Mouse (Mus musculus): Measurements from ENCODE around the gene Nsfl1c. TPM values are rescaled to one million over a fixed set of nuclear protein-coding genes. Genes with fewer than 3 reads are reported as not detected.

Gene Nsfl1c
- polyA plus RNA-seq, 1 experiment from 2014 or later = 149 TPM

DNA sequence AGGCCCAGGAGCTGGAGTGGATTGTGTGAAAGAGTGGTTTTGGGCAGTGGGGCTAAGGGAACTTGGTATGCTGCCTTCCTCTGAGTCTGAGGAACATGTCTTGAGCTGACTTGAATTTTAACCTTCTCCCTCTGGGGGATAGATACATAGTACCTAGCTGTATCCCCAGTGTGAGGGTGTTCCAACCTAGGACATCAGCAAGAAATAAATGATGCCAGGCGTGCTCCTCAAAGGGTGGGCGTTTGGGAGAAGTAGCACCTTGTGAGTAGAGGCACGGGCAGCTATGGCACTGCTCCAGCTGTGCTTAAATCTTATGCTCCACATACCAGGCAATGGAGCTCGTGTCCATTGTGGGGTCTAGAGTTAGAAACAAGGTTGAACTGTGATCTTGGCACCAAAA lies 52.6 kb downstream of the Nsfl1c start:
- Histone ChIP-seq H3K36me3 (ENCODE audit: control insufficient read depth, insufficient read depth, low read length) (peaks cover 73% of the 10 kb centered on the region), H3K27me3 (ENCODE audit: control insufficient read depth, insufficient read depth, low read length) (no peaks in the 10 kb centered on the region), H3K9me3 (ENCODE audit: control insufficient read depth, low read length) (no peaks in the 10 kb centered on the region), H3K4me2 (ENCODE audit: low read length) (no peak overlapping the region), H3K9ac (ENCODE audit: low read length) (no peak overlapping the region), H3K4me3 (ENCODE audit: control insufficient read depth in 1 of 2, insufficient read depth in 1 of 2, low read depth in 1 of 2, low read length in 2 of 2) (no peak overlapping the region), H3K4me1 (ENCODE audit: control insufficient read depth in 2 of 2, insufficient read depth in 2 of 2, low read length in 2 of 2) (peaks cover 32 to 68% of the 10 kb centered on the region in 2 experiments), H3K27ac (replicated peaks in 1 of 2; ENCODE audit: control insufficient read depth in 1 of 2, insufficient read depth in 1 of 2, low read depth in 2 of 2, low read length in 2 of 2) (no peak overlapping the region)
- ATAC-seq (ENCODE audit: insufficient number of reproducible peaks, insufficient read depth, low FRiP score, low read depth) = no peak
- WGBS = 81% methylated on average over 4 of the region's 4 CpGs

DNA sequence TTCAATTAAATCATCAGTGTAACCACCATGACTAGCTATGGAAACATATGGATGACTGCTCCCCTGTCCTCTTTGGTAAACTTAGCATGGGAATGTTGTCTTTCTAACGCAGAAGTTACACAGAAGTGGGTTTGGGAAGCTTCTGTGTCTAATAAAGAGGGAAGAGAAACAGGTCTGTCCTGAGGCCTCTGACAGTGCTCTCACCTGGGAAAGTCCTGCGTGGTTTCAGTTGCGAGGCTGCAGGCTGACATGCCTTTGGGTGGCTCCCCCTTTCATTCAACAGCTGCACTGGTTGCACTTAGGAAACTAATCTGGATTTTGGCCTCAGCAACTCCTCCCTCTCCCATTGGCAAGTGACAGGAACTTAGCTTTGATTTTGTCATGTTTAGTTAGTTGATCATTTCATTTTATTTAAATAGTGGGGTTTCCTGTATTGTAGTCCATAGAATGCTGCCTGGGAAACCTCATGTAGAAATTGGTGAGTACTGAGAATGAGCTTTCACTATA lies 55.7 kb downstream of the Nsfl1c start:
- H3K9me3 ChIP-seq (ENCODE audit: control insufficient read depth, low read length) = no peaks in the 10 kb centered on the region
- peaks cover 95% of the 10 kb centered on the region for H3K36me3 ChIP-seq (ENCODE audit: control insufficient read depth, insufficient read depth, low read length)
- WGBS = 72% methylated on average over 3 of the region's 3 CpGs
- H3K4me2 ChIP-seq (ENCODE audit: low read length) = no peak overlapping the region
- no peak overlapping the region for H3K4me3 ChIP-seq (ENCODE audit: control insufficient read depth in 1 of 2, insufficient read depth in 1 of 2, low read depth in 1 of 2, low read length in 2 of 2)
- no peak overlapping the region for H3K9ac ChIP-seq (ENCODE audit: low read length)
- H3K27ac ChIP-seq (replicated peaks in 1 of 2; ENCODE audit: control insufficient read depth in 1 of 2, insufficient read depth in 1 of 2, low read depth in 2 of 2, low read length in 2 of 2) = no peak overlapping the region
- no peak for ATAC-seq (ENCODE audit: insufficient number of reproducible peaks, insufficient read depth, low FRiP score, low read depth)
- H3K27me3 ChIP-seq (ENCODE audit: control insufficient read depth, insufficient read depth, low read length) = no peaks in the 10 kb centered on the region
- peaks cover 28 to 53% of the 10 kb centered on the region in 2 experiments for H3K4me1 ChIP-seq (ENCODE audit: control insufficient read depth in 2 of 2, insufficient read depth in 2 of 2, low read length in 2 of 2)

Other genes with a start within 250 kb of the Nsfl1c start
- not detected in 2 replicates for gene 4921509C19Rik, start 18.0 kb upstream of the Nsfl1c start, polyA plus RNA-seq (2014; fragmentation: Nextera tagmentation; extraction: Ambion mirVana)
- gene Fkbp1a, start 48.3 kb downstream of the Nsfl1c start, polyA plus RNA-seq (2014; fragmentation: Nextera tagmentation; extraction: Ambion mirVana) = 744 and 751 TPM in 2 replicates
- gene Sdcbp2, start 78.4 kb downstream of the Nsfl1c start, polyA plus RNA-seq (2014; fragmentation: Nextera tagmentation; extraction: Ambion mirVana) = 3.2 and 3.6 TPM in 2 replicates
- 0.31 TPM in 2 replicates for gene Snph, start 138.4 kb downstream of the Nsfl1c start, polyA plus RNA-seq (2014; fragmentation: Nextera tagmentation; extraction: Ambion mirVana)
- gene Rad21l, start 174.4 kb downstream of the Nsfl1c start, polyA plus RNA-seq (2014; fragmentation: Nextera tagmentation; extraction: Ambion mirVana) = not detected in 2 replicates
- gene Tmem74b, start 207.8 kb downstream of the Nsfl1c start, polyA plus RNA-seq (2014; fragmentation: Nextera tagmentation; extraction: Ambion mirVana) = 1.1 and 1.9 TPM in 2 replicates

All from heart, embryonic 14.5 days (tissue).